Mouse (Mus musculus): Measurements from ENCODE around the gene Ptrhd1.
"Not testable (repeated sequence)": the region's sequence is repeated elsewhere in the genome, so short reads cannot be mapped to it uniquely, and the experiment has no call there.

Gene Ptrhd1

GRCm38 (mm10) chr12:4233572-4234508, at the start of gene Ptrhd1, which contains the start of gene Cenpo:
Ptrhd1 (plus strand) TSS chr12:4234027.
Cenpo (minus strand) TSS chr12:4234294.
- DNase-seq (ENCODE audit: low spot score in 2 of 2) = peak; percentile 96 to 97

DNA sequence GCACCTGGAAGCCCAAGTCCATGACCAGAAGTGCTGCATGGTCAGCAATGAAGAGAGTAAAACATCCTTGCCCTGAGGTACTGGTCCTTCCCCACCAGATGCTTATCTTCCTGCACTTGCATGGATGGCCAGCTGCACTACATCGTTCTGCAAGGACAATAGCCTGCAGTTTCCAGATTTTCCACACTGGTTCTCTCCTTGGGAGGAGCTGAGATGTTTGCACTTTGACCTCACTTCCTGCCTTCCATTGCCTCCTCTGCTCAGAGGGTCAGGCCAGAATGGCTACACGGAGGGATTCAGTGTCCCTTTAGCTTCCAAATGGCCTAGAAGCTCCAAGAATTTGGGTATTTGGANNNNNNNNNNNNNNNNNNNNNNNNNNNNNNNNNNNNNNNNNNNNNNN, 49.2 kb upstream of the Ptrhd1 start:
- DNase-seq (ENCODE audit: low spot score in 2 of 2) = no peak

DNA sequence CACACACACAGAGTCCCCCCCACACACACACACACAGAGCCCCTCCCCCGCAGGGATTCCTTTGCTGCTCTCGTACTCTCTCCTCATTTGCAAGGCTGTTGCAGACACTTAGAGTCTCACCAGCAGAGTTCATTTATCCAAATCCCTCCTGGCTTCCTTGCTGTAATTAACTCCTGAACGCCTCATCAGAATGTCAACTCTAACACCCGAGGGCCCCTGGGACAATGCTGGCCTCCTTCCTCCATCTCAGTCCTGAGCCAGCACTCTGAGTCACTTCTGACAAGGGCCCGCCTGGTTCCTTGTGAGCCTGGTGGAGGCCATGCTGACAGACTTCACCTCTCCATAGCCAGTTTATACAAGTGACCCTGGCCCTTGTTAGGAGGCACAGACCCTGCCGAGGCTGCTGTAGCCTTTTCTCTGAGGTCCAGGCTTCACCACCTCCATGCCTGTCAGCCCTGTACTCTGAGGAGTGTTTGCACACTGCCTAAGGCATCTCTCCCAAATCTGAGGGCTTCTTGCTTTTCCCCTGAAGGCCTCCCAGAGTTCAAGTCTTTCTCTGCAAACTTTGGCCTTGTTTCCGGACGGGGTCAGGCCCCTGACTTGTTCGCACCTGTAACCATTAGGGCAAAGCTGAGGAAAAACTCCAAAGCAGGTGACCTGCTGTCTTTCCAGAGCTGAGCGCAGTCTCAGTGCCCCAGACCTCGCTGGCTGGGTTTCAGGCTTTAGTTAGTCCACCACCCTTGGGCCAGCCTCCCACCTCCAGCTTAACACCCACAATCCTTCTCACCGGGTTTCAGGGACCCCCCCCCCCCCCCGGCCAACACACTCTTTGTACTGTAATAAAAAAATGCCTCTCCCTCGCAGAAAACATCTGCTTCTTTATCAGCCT, 45.4 kb upstream of the Ptrhd1 start:
- DNase-seq (ENCODE audit: low spot score in 2 of 2) = no peak

DNA sequence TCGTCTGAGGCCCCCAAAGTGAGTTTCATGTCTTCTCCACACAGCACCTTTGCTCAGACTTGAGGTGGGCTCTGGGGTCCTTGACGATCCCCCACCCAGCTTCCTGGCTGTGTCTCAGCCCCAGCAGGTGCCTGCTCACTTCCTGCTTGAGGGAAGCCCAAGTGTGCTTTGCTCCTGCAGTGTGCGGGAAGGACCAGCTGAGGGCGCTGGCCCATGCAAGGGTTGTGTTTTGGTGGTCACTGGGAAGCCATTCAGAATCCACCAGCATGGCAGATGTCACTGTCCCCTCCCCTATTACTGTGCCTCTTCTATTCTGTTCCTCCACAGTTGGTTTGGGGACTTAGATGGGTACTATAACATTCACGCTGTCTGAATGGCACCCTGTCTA, 44.8 kb upstream of the Ptrhd1 start:
- DNase-seq (ENCODE audit: low spot score in 2 of 2) = no peak

- no peak for DNase-seq (ENCODE audit: low spot score in 2 of 2)
These were observed 41.3 kb upstream of the Ptrhd1 start for GRCm38 (mm10) chr12:4192514-4192913.

- DNase-seq (ENCODE audit: low spot score in 2 of 2) = no peak
These were observed 40.6 kb upstream of the Ptrhd1 start for GRCm38 (mm10) chr12:4193025-4193740.

DNA sequence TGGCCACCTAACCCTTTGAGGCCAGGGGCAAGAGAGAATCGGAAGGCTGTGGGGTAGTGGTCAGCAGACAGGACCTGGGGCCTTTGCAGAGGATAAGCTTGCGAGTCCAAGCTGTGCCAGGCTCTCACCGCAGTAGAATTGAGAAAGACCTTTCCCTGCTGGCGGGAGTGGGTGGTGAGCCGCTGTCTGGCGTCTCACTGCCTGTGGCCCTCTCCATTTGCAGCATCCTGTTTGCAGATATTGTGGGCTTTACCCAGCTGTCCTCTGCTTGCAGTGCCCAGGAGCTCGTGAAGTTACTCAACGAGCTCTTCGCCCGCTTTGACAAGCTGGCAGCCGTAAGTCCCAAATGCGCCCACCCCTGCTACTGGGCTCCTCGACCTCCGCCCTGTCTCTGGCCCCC, 39.2 kb upstream of the Ptrhd1 start:
- DNase-seq (ENCODE audit: low spot score in 2 of 2) = peak; percentile 48 to 49

DNA sequence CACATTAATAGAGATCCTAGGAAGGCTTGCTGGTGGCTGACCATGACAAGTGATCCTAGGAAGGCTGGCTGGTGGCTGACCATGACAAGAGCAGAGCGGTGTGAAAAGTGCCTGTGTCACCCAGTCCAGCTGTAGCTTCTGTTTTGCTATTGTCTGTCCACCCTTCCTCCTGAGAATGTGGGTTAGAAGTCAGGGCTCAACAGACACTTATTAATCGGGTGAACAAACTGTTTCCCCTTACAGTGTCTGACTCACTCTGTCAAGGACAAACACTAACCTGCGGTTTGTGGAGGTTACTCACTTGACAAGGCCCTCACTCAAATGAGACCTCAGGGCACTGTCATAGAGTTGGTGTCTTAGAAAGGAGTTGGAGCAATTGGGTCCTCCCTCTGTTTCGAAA, 35.1 kb upstream of the Ptrhd1 start:
- no peak for DNase-seq (ENCODE audit: low spot score in 2 of 2)

DNA sequence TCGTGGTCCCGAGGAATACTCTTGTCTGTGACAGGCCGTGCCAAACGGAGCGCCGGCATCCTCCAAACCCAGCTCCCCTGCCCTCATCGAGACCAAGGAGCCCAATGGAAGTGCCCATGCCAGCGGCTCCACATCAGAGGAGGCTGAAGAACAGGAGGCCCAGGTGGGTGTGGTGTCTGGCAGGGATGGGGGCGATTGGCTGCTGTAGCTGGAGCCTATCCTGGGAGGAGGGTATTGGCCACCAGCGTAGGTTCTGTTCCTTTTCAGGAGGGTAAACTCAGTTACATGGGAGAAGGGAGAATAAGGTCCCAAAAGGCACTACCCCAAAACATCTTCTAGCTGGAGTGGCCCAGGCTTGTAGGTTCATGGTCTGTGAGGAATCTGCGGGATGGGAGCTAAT, 34.6 kb upstream of the Ptrhd1 start:
- DNase-seq (ENCODE audit: low spot score in 2 of 2) = no peak

DNA sequence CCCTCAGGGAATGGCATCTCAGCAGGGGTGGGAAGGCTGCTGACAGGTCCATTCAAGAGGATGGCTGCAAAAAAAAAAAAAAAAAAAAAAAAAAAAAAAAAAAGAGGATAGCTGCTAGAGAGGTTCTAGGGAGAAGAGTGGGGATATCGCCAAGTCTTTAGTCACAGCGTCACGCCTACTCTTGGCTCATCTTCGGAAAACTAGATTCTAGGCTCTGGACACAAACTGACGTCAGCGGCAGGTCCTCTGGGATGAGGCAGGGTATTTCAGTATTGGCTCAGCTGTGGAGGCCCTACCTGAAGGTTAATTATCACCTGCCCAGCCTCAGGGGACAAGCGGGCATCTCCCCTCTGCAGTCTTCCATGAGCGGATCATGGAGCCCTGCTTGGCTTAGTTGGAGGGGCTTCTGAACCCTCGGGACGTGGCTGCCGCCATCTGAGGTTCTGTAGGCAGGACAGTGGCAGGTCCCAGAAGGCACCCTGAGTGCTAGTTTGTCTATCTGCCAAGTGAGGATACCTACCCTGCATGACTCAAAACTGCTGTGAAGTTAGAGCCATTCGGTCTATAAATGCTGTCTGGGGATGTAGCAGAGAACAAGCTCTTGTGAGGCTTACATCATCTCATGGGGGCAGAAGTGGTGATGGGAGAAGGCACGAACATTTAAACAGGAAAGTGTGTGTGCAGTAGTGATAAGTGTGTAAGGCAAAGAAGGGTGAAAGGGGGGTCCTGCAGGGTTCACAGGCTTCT, 32.2 kb upstream of the Ptrhd1 start:
- peak; percentile 57 to 78 for DNase-seq (ENCODE audit: low spot score in 2 of 2)

DNA sequence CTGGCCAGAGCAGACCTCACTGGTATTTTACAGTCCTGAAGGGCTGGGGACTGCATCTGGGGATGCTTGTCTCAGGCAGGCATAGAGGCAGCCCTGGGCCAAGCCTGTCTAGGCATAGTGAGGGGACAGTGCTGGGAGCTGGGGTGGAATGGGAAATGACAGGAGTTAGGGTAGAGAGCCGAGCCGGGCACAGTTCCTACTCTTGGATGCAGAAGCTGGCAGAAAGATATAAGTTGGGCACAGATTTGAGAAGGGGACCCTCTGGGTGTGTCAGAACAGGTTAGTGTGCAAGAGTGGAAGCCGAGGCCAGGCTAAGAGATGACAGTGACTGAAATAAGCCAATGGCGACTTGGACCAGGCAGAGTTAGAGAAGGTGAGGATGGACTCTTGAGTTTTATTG, 31.6 kb upstream of the Ptrhd1 start:
- DNase-seq (ENCODE audit: low spot score in 2 of 2) = no peak

GRCm38 (mm10) chr12:4206106-4206505, 27.7 kb upstream of the Ptrhd1 start:
- no peak for DNase-seq (ENCODE audit: low spot score in 2 of 2)

DNA sequence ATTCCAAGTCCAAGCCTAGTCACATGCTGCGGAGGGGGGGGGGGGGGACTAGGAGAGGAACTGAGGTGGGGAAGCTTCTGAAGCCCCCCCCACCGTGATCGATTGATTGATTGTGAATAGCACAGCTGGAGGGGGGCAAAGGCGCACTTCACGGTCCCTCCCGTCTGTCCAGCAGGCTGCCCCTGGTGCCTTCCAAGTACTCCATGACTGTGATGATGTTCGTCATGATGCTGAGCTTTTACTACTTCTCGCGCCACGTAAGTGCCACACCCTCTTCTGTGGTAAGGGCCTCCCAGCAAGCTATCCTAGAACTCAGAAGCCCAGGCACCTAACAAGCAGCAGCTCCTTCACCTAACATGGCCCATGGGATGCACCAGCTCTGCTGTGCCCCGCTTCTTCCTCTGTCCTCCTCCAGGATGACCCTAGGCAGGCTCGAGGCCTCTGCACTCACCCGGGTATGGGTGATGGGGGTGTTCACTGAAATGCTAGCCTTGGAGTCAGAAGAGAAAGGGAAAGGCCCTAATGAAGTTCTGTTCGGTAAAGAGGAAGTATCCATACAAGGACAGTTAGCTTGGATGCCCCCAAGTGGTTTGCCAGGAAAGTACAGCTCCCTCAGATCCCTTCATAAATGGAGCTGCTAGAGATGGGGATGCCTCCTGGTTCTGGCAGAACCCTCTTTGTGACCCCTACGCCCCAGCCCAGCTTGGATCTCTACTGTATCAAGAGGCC, 25.3 kb upstream of the Ptrhd1 start:
- DNase-seq (ENCODE audit: low spot score in 2 of 2) = peak; percentile 47 to 59

- no peak for DNase-seq (ENCODE audit: low spot score in 2 of 2)
These were observed 24.6 kb upstream of the Ptrhd1 start for GRCm38 (mm10) chr12:4209196-4209595.

- no peak for DNase-seq (ENCODE audit: low spot score in 2 of 2)
These were observed 22.7 kb upstream of the Ptrhd1 start for GRCm38 (mm10) chr12:4211174-4211573.

DNA sequence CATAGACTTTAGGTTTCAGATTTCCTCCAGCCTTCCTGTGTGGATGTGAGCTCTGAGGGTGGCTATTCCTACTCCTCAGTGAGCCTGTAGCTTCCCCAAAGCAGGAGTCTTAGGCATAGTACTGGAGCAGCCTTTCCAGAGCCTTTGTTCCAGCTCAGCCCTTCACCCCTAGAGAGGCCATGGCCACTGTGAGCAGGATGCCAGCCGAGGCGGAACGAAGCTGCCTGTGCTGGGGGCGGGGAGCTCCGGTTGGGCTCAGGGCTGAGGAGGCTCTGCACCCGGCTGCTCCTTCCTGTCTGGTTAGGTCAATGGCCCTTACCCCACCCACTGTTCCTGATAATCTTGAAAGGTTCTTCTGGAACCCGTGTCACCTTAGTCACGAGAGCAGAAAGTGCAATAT, 20.9 kb upstream of the Ptrhd1 start:
- DNase-seq (ENCODE audit: low spot score in 2 of 2) = no peak

DNA sequence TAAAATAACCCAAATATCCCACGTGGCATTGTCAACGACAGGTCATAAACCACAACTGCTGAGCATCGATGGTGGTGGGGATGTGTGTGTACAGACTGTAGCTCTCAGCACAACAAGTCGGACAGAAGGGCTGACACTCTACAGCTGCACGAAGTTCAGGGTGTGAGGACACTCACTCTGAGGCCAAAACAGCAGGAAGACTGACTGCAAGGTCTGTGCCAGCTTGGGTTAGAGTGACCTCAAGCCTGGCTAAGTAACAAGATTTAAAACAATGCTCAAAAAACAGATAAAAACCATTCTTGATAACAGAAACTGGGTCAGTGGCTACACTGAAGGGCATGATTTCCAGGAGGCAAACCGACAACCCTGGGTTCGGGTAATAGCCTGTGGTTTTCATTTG, 3.7 kb upstream of the Ptrhd1 start:
- no peak for DNase-seq (ENCODE audit: low spot score in 2 of 2)

- no peak for DNase-seq (ENCODE audit: low spot score in 2 of 2)
These were observed 1.1 kb upstream of the Ptrhd1 start for GRCm38 (mm10) chr12:4232777-4233176.

DNA sequence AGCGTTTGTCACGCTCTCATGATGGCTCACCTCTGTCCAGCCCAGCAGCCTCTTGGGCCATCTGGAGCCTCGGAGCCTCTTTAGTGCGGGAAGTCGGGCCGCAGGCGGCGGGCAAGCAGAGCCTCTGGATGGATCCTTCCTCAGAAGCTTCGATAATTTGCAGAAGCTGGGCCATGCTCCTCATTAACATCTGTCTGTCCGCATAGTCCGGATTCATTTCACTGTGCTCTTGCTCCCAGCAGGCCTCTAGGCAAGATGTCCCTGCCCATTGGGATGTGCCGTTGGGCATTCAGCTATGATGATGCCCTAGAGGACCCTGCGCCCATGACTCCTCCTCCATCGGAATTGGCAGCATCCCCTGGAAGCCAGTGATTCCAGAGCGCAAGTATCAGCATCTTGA, 3.7 kb downstream of the Ptrhd1 start:
- no peak for DNase-seq (ENCODE audit: low spot score in 2 of 2)

GRCm38 (mm10) chr12:4240281-4240680, 6.5 kb downstream of the Ptrhd1 start:
- not testable (repeated sequence) for DNase-seq (ENCODE audit: low spot score in 2 of 2)
